Mouse (Mus musculus) gastrocnemius, postnatal 10 days (tissue): ENCODE measurements around the gene Tanc1. TPM values are rescaled to one million over a fixed set of nuclear protein-coding genes. Genes with fewer than 3 reads are reported as not detected.

ENCODE experiments used
- DNase-seq: peaks from one replicate; pipeline ENCODE4 v3.0.0; 2021; ENCODE audit warnings: mixed read lengths
- total RNA-seq, 2 experiments: library from RNA; stranded (reverse); gene quantifications; 2 replicates each; pipeline ENCODE4 v1.2.3; 2021

Tanc1 gene
- total RNA-seq, 2 experiments from 2014 or later: 13.6 to 21.0 TPM

DNA sequence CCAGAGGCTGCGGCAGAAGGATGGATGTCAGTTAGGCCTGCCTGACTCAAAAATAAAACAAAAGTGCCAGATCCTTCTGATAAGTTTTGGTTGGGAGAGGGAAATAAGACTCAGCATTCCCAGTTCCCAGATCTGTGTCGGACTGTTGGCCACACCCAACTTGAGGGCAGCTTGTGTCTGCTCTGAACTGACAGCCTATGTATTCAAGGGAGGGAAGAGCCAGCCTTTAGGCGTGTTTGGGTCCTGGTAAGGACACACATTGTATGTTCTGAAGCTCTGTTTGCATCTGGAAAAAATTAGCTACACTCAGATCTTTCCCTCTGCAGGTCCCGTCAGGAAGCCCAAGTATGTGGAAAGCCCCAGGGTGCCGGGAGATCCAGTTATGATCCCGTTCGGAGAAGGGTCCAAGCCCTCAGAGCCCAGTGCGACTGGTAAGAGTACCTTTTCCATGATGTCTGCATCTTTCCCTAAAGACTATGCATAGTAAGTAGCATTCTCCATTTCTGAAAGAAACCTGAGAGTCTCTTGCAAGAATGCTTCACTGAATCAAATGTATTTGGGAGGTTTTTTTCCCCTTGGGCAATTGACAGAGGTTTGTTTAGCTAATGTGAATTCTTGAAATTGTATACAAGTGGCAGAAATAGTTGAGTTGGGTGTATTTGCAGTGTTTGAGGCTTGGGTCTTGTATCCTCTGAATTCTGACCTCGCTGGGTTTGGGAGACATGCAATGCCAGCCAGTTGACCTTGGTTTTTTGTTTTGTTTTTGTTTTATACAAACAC is 146.5 kb downstream of the Tanc1 start:
- DNase-seq: no peak

DNA sequence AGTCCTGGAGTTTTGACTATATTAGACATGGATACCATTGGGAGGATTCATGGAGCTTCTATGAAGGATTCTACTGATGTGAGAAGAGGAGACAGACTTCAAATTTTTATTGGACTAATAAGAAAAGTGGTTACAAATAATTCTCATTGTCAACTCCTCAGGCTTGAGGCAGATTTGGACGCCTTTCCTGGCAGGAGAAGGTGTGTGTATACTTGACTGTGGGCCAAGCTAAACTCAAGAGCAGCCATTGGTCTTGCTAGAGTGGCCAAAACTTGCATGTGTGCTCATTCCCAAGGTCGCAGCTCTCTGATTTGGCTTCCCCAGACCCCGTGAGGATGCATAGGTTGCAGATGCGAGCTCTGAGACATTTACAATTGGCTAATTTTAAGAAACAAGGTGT is 148.9 kb downstream of the Tanc1 start:
- no peak for DNase-seq

DNA sequence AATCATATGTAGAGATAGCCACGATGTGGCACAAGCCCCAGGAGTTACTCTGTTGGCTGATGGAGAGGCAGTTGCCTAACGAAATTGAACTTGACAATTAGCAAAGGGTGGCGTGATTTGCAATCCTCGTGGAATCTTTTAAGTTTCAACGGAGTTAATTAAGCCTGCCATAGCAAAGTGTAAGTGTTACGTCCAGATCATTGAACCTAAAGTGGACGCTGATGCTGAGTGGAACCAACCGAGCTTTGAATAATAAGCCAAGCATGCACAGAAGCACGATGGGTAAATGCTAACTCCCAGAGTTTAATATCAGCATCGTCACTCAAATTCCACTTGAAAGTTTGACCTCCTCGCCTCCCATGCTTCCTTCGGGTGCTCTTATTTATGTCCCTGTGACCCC is 149.3 kb downstream of the Tanc1 start:
- no peak for DNase-seq

DNA sequence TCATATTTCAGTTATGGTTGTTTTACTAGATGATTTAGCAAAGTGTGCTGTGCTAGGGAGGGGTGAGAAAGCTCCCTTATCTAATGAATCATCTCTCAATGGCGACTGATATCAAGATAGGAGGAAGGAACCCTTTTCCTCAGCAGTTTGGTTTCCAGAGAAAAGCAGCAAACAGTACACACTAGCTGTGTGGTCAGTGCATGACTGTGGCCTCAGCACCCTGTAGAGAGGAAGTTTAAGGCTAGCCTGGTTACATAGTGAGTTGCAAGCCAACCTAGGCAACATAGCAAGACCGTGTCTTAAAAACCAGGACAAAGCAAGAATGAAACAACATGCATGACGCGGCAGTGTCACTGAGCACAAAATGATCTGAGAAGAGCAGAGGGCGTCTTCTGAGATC is 150.4 kb downstream of the Tanc1 start:
- no peak for DNase-seq

DNA sequence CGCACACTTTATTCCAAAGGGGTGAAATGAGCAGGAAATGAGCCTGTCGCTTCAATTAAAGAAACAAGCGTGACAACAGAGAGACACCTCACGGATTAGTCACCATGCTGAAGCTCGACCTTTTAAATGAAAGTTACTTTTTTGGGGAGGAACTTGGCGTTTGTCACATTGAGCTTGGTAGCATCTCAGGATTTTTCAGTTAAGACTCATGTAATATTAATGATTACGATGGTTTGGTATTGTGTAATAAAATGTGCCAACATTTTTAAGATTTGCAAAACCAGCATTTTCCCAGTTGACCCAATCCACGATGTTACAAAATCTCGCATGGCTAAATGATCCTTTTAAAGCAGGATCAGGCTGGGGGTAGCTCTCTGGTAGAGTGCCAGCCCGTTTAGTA is 153.8 kb downstream of the Tanc1 start:
- DNase-seq: no peak

DNA sequence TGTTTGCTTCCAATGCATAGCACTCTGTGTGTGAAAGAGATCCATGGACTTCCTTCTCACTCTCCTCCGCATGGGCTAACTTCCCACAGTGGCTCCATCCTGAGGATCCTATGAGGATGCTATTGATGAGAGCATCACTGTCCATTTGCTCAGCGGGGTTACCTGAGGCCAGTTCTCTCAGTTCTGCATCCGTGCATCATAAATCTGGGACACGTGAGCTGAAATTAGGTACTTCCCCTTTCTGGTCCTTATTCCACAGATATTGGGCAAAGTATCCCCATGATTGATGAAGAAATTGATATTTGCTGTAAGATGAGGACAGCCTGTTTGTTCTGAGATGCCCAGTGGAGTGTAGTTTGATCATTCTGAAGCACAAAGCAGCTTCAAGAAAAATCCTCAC is 156.1 kb downstream of the Tanc1 start:
- no peak for DNase-seq

DNA sequence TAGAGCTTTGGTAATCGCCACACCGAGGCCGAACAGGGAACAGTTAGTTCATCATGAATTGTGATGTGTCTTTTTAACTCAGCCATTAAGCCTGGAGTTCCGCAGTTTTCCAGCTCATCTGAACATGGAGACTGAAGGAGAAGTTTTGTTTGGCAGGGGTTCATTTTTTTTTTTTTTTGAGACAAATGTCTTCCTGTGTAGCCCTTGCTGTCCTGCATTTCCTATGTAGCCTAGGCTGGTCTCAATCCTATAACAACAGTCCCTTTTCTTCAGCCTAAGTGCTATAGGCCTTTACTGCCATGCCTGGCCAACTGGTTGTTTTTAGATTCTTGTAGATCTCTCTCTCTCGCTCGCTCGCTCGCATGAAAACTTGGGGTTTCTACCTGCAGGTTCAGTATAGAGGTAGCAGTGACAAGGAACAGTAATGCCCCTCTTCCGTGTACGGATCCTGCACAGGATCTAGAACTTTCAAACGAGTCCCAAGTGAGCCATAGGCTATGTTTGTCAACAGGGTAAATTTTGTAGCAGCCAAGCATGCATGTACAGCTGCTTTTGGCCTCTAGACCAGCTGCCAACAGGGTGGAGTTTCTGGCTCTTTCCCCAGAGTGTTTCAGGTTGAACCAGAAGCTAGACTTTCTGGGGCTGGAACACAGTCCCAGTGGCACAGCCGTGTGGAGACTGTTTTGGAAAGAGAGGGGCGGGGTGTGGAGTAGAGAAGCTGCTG is 157.0 kb downstream of the Tanc1 start:
- peak; percentile 35 for DNase-seq

DNA sequence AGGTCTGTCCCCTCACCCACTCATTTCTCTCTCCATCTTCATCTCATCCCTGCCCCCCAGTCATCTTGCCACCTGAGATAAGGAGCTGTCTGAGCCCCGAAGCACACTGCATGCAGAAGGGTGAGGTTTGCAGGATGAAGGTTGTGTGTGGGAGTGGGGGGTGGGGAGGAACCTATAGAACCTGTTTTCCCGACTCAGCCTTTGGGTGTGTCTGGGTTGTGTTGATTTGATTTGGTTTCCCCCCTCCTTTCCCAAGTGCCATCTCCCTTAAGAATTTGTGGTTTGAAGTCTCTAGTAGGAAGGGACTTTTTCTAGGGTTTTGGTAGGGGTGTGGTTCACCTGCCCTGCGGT is 157.5 kb downstream of the Tanc1 start:
- DNase-seq: no peak

DNA sequence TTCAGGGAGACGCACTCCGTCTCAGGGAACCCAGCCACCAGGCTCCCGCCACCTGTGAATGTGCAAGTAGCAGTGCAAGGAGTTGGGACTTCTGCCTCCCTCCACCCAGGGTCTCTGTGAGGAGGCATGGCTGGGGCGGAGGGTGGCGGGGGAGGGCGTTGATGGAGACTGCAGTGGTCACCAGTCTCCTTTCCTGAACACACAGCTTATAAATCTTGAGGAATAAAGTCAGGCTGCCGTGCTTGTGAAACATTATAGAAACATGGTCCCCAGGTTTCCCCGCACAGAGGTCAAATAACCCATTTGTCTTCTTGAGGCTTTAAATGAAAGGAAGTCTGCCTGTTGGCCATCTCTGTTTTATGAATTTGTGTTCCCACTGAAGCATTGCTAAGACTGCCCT is 159.9 kb downstream of the Tanc1 start:
- no peak for DNase-seq

DNA sequence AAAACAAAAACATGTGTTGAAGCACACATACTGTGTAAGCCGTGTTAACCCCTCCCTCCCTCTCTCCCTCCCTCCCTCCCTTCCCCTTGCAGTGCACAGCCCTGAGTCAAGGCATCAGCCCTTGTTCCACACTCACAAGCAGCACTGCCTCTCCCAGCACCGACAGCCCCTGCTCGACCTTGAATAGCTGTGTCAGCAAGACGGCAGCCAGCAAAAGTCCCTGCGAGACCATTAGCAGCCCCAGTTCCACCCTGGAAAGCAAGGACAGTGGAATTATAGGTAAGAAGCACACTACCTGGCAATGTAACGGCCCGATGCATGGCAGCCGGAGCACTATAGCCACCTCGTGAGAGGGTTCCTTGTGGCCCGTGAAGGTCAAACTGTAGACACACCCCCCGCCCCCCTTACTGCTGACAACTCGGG is 160.4 kb downstream of the Tanc1 start:
- no peak for DNase-seq

DNA sequence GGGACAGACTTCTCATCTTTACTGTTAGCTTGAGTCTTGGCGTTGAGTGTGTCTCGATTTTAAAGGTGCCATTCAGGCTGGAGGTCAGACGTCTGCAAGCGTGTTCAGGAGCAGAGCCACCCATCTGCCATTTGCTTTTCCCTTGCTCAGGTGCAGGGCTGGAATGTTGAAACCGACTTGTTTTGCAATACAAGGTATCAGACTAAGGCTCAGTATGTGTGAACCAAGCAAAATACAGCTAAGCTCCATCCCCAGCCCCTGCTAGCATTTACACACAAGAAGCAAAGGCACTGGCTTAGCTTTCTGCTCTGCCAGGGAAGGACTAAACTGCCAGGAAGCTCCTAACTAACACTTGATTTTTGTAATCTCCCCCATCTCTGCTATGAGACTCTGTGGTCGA is 162.5 kb downstream of the Tanc1 start:
- no peak for DNase-seq

DNA sequence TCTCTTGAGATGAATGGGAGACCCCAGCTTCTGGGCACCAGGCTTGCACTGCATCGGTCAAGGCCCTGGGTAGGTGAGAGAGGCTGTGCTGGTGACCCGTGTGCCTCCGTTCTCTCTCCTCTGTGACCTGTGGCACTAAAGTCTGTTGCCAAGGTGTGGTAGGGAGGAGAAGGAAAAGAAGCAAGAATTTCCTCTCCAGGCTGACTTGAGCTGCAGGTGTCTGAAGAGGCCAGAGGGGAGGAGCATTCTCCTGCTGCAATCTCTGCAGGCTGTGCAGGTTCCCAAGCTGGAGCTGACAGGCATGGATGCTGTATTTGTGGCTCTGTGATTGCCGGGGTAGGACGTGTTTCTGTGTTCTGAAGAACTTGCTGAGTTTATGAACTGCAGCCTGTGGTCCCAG is 163.3 kb downstream of the Tanc1 start:
- DNase-seq: no peak

DNA sequence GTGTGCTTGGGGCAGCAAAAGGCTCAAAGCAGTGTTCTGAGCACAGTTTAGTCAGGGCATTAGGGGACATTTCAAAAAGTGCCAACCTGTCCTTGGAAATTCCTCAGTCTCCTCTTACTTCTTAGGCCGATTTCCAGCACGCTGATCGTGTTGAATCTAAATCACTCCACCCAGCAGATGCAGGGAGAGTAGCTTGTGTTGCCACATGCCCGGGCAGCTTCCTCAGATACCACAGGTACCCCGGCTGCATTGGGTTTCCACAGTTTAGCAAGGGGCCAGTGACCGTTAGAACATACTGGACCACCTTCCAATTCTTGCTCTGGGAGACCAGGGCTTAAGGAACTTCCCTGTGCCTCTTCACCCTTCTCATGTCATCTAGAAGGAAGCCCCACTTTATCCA is 164.0 kb downstream of the Tanc1 start:
- no peak for DNase-seq

DNA sequence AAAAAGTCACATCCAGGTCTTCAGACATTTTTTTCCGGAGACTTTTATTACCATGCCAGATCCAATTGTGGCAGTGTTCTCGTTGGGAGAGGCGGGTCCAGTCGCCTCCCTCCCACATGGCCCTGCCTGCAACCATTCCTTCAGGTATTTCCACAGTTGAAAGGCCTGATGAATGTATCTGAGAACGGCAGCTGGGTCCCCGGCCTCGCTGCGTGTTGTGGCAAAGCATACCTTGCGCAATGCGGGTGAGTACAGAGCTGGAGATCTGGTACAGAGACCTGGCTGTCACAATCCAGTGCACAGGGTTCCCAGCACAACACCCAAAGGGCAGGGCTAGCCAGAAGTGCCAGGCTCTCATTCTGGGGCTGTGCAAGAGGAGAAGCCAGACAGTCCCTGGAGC is 167.5 kb downstream of the Tanc1 start:
- DNase-seq: no peak

DNA sequence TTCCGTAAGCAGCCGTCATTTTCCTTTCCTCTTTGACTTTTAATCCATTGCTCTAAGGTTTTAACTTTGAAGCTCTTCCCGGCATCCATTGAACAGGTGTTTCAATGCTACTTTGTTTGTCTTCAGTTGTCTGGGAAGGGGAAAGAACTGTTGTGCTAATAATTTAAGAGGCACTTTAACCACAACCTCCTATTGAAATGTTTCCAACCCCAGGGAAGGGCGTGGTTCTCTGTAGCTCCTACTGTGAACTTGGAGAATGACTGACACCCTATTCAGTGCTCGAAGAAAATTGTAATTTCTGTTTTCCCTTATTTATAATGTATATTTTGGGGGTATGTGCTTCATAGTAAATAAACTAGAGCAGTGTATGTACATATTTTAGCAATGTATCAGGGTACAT is 168.4 kb downstream of the Tanc1 start:
- no peak for DNase-seq

DNA sequence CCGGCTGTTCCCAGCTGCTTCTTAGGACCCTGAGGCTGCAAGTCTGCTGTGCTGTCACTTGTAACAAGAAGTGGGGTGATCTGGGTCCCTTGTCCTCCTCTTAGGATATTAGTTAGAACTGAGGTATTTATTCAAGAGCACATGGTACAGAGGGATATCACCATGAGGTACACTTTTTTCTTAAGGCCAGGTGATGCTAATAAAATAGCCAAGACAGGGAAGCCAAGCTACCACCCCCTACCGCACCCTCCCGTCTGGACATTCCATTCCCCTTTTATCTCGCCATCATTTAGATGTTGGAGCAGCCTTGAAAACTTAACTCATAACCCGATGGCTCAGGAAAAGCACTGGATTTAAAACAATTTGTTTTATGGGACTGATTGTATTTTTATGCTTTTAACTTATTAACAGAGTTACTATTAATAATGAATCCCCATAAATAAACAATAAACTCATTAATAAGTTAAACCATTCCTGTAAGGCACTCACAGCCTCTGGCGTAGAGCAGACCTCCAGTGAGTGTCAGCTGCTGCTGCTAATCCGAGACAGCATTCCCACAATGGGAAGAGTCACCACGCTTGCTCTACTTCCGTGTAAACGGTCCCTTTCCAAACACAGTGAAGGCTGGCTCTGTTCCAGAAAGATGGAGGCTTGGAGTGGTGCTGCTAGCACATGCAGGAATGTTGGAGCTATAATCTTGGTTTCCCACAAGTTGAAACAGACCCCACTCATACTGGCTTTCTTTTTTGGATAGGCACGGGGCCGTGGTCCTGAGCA is 171.4 kb downstream of the Tanc1 start:
- DNase-seq: no peak

DNA sequence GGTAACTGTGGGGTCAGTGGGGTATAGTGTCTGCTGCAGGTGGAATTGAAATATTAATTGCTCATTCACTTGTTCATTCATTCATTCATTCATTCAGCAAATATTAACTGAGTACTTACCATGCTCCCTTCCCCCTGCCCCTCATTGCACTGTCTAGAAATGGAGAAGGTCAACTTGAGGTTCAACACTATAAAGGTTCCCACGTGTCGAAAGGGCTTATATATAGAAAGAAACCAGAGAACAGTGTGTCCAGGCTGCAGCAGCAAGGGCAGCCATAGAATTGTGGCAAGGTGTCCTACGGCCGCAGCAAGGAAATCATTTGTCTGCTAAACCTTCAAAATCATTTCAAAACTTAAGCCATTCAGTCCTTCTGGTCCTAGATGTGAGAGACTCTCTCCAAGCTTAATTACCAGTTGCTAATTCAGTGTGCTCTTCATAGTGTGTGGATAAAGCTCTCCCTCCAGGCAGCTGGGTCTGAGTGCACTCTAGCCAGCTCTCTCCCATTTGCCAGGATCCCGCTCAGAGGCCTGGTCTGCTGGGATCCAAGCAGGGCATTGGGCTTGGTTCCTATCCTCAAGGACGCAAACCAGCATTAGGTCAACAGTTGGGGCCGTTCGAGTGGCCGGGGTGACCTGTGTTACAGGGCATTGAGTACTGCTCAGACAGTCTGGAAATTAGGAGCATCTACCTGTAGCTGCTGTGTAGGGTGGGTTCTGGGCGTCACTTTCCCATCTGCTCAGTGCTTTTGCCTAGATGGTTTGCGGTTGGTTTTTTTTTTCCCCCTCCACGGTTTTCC is 172.2 kb downstream of the Tanc1 start:
- no peak for DNase-seq

DNA sequence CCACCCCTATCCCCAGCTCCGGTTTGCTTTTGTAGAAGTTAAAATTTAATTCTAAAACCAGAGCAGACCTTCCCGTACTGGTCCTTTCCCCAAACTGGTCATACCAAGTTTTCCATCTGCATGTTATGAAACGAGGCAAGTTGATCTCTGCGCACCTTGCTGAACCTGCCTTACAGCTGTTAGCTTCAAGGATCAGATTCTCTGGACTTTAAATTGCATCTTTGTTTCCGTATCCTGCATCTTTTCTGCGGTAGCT is 172.7 kb downstream of the Tanc1 start:
- DNase-seq: no peak

DNA sequence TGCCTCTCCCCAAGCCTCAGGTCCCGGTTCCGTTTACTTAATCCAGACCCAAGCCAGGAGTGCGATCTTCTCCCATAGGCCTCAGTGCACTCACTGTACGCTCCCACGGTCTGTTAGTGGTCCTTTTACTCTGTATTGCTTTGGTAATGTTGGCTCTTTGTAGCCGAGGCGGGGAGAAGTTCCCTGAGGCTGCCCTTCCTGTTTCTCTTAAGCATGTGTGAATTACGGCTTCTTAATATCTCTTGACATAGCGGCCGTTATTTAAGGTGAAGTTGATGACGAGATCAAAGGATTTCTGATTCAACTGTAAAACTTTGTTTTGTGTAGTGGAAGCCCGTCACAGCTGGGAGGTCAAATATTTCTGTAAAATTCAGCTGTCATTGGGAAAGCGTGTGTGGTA is 173.8 kb downstream of the Tanc1 start:
- DNase-seq: no peak

DNA sequence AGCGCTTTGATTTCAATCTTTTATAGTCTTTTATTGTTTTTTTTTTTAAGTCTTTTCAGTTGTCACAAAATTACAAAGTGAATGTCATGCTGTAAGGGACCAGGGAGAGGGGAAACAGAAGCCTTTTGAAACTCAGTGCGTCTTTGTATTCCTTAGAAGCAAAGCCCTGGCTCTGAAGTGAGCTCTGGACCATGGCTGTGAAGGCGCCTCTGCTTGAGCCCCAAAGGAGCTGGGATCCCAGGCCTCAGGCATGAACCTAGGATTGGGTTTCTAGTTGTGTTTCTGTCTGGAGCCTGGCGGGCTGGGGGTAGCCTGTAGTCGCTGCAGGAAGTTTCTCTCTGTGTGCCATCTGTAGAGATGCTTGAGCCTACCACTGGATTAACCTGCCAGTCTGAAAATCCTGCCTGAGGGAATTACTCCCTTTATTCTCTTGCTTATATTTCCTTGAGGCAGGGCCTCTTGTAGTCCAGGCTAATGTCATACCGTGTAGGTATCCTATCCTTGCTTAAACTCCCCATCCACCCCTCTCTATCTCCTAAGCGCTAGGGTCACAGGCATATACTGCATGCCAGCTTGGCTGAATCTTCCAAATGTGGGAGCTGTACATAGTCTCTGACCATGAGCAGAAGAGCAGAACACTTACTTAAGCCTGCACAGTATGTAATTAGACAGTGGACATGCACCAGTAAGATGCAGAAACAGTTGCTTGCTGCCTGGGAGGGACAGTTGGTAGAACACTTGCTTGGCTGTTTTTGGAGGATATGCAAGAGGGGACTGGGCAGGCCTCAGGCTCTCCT is 177.1 kb downstream of the Tanc1 start:
- no peak for DNase-seq

DNA sequence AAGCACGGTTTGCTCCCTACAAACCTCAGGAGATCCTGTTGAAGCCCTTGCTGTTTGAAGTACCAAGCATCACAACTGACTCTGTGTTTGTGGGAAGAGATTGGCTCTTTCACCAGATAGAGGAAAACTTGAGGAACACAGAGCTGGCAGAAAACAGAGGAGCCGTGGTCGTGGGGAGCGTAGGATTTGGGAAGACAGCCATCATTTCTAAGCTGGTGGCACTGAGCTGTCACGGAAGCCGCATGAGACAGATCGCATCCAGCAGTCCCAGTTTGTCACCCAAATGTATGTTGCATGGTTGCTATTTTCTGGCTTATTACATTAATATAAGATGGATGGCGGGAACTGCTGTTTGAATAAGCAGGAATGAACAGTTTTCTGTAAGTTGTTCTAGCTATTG is 179.8 kb downstream of the Tanc1 start:
- DNase-seq: no peak

DNA sequence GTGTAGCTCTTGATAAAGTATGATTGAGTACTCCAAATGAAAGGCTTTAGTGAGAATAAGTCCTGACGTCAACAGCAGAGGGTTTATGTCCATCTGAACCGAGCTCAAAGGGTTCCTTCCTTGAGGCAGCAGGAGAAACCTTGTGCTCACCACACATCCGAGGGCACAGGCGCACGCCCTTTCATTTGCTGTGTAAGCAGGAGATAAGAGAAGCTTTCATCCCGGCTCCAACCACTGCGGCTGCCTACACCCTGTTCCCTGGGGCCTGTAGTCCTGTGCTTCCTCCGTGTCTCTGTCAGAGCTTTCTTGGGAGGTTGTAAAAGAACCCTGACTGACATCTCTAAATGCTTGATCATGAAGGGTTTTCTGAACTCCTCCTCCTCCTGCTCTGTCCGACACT is 181.5 kb downstream of the Tanc1 start:
- no peak for DNase-seq
